Mouse (Mus musculus) thymus, postnatal 4 days (tissue): ENCODE measurements around the gene Nfam1.
A peak's percentile ranks its signal among the peaks of the same experiment; 100 is the strongest.

ENCODE experiments used
- DNase-seq: peaks from one replicate; pipeline ENCODE4 v3.0.0; 2021

Nfam1 gene

GRCm38 (mm10) chr15:82992079-82992783 is 40.9 kb downstream of the Nfam1 start:
- no peak for DNase-seq

GRCm38 (mm10) chr15:82989190-82989704 is 43.9 kb downstream of the Nfam1 start:
- DNase-seq: no peak

- DNase-seq: peak; percentile 99
Measured at GRCm38 (mm10) chr15:82987732-82988112, 45.4 kb downstream of the Nfam1 start, which contains the start of gene Tcf20. Gene Tcf20, minus strand, starts transcription at chr15:82987872.

- peak; percentile 60 for DNase-seq
Measured at GRCm38 (mm10) chr15:82987014-82987731, 45.9 kb downstream of the Nfam1 start.

GRCm38 (mm10) chr15:82984574-82984973 is 48.5 kb downstream of the Nfam1 start:
- no peak for DNase-seq

- no peak for DNase-seq
Measured at GRCm38 (mm10) chr15:82984097-82984496, 49.0 kb downstream of the Nfam1 start.

- DNase-seq: no peak
Measured at GRCm38 (mm10) chr15:82983416-82984026, 49.6 kb downstream of the Nfam1 start.

- no peak for DNase-seq
Measured at GRCm38 (mm10) chr15:82982724-82983415, 50.2 kb downstream of the Nfam1 start.

GRCm38 (mm10) chr15:82981676-82982520 is 51.2 kb downstream of the Nfam1 start:
- no peak for DNase-seq

- DNase-seq: no peak
Measured at GRCm38 (mm10) chr15:82979531-82979930, 53.6 kb downstream of the Nfam1 start.

- DNase-seq: no peak
Measured at GRCm38 (mm10) chr15:82974471-82974870, 58.6 kb downstream of the Nfam1 start.

- no peak for DNase-seq
Measured at GRCm38 (mm10) chr15:82969206-82969721, 63.8 kb downstream of the Nfam1 start.

GRCm38 (mm10) chr15:82968449-82968848 is 64.7 kb downstream of the Nfam1 start:
- peak; percentile 87 for DNase-seq

- DNase-seq: no peak
Measured at GRCm38 (mm10) chr15:82967947-82968346, 65.2 kb downstream of the Nfam1 start.

- DNase-seq: no peak
Measured at GRCm38 (mm10) chr15:82964266-82964825, 68.8 kb downstream of the Nfam1 start.

- peak; percentile 50 for DNase-seq
Measured at GRCm38 (mm10) chr15:82963556-82964156, 69.5 kb downstream of the Nfam1 start.

GRCm38 (mm10) chr15:82963090-82963489 is 70.0 kb downstream of the Nfam1 start:
- peak; percentile 49 for DNase-seq

GRCm38 (mm10) chr15:82962536-82962935 is 70.6 kb downstream of the Nfam1 start:
- DNase-seq: no peak

GRCm38 (mm10) chr15:82960786-82961561 is 72.1 kb downstream of the Nfam1 start:
- DNase-seq: no peak

GRCm38 (mm10) chr15:82959151-82959550 is 74.0 kb downstream of the Nfam1 start:
- DNase-seq: no peak
